Mouse (Mus musculus) limb, embryonic 11.5 days (tissue): ENCODE measurements around the gene Dedd2. TPM values are rescaled to one million over a fixed set of nuclear protein-coding genes. Genes with fewer than 3 reads are reported as not detected.
"Not testable (repeated sequence)": the region's sequence is repeated elsewhere in the genome, so short reads cannot be mapped to it uniquely, and the experiment has no call there.

Experiments used
- ATAC-seq: fragments of 200-750 bp; cut with Nextera tagmentation; 2 replicates; pipeline ENCODE4 v1.8.0; 2017; ENCODE audit warnings: low read depth; ENCODE audit not compliant: insufficient number of reproducible peaks, low FRiP score, low TSS enrichment
- DNase-seq: peaks from one replicate; pipeline ENCODE4 v3.0.0-alpha.2; 2015; ENCODE audit warnings: low spot score
- H3K27ac ChIP-seq: fragments of 300-500 bp; sonication (generic); replicated peaks from 2 replicates; pipeline ENCODE4 v1.5.1; 2014; ENCODE audit warnings: low read depth, mild to moderate bottlenecking, low read length
- H3K27me3 ChIP-seq: fragments of 300-500 bp; sonication (generic); 2 replicates; pipeline ENCODE4 v1.6.1; 2014; ENCODE audit warnings: mild to moderate bottlenecking, low read length, mixed read lengths; ENCODE audit not compliant: control insufficient read depth, insufficient read depth
- H3K36me3 ChIP-seq: fragments of 300-500 bp; sonication (generic); 2 replicates; pipeline ENCODE4 v1.6.1; 2014; ENCODE audit warnings: mild to moderate bottlenecking, low read length, moderate library complexity, mixed read lengths; ENCODE audit not compliant: control insufficient read depth, insufficient read depth
- H3K4me1 ChIP-seq: fragments of 300-500 bp; sonication (generic); 2 replicates; pipeline ENCODE4 v1.6.1; 2014; ENCODE audit warnings: low read length, mixed read lengths; ENCODE audit not compliant: control insufficient read depth, insufficient read depth
- H3K4me2 ChIP-seq: fragments of 300-500 bp; sonication (generic); 2 replicates; pipeline ENCODE4 v1.6.1; 2014; ENCODE audit warnings: low read depth, mild to moderate bottlenecking, moderate library complexity; ENCODE audit not compliant: severe bottlenecking
- H3K4me3 ChIP-seq: fragments of 300-500 bp; sonication (generic); 2 replicates; pipeline ENCODE4 v1.5.1; 2014; ENCODE audit warnings: low read depth, low read length
- H3K9ac ChIP-seq: fragments of 300-500 bp; sonication (generic); 2 replicates; pipeline ENCODE4 v1.6.1; 2014; ENCODE audit warnings: mild to moderate bottlenecking, low read length
- H3K9me3 ChIP-seq: fragments of 300-500 bp; sonication (generic); 2 replicates; pipeline ENCODE4 v1.6.1; 2016; ENCODE audit warnings: low read length; ENCODE audit not compliant: control insufficient read depth
- WGBS: fragments of 180-500 bp; shearing (Covaris S2); extraction: QIAGEN DNeasy Blood & Tissue Kit; methylation state at CpG from one replicate; pipeline ENCODE4 v1.1.7; 2014; 5-methylcytosine and 5-hydroxymethylcytosine counted together
- polyA plus RNA-seq: library from polyadenylated mRNA; unstranded; fragments of >200 nt; fragmentation: Nextera tagmentation; extraction: Ambion mirVana; gene quantifications from 2 replicates; pipeline ENCODE4 v1.2.1, GENCODE M21; 2014

Gene Dedd2
- polyA plus RNA-seq, 1 experiment from 2014 or later, result 9.9 TPM

DNA sequence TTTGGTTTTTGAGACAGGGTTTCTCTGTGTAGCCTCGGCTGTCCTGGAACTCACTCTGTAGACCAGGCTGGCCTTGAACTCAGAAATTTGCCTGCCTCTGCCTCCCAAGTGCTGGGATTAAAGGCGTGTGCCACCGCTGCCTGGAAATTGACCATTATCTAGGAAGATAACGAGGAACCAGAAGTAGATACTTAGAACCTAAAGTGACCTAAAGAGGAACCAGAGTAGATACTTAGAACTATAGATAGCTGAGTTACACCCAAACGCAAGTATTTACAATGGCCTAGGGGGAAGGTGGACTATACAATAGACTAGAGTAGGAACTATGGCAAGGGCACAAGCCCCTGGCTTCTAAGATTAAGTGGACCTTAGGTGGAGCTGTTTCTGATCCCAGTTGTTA, 45.3 kb upstream of the Dedd2 start:
- not testable (repeated sequence) for H3K4me2 ChIP-seq, ATAC-seq, H3K27me3 ChIP-seq, DNase-seq, H3K27ac ChIP-seq, H3K36me3 ChIP-seq, H3K4me3 ChIP-seq, H3K9me3 ChIP-seq, H3K9ac ChIP-seq
- H3K4me1 ChIP-seq, result peaks cover 15% of the 10 kb centered on the region
- 95% methylated on average over 5 of the region's 5 CpGs for WGBS

DNA sequence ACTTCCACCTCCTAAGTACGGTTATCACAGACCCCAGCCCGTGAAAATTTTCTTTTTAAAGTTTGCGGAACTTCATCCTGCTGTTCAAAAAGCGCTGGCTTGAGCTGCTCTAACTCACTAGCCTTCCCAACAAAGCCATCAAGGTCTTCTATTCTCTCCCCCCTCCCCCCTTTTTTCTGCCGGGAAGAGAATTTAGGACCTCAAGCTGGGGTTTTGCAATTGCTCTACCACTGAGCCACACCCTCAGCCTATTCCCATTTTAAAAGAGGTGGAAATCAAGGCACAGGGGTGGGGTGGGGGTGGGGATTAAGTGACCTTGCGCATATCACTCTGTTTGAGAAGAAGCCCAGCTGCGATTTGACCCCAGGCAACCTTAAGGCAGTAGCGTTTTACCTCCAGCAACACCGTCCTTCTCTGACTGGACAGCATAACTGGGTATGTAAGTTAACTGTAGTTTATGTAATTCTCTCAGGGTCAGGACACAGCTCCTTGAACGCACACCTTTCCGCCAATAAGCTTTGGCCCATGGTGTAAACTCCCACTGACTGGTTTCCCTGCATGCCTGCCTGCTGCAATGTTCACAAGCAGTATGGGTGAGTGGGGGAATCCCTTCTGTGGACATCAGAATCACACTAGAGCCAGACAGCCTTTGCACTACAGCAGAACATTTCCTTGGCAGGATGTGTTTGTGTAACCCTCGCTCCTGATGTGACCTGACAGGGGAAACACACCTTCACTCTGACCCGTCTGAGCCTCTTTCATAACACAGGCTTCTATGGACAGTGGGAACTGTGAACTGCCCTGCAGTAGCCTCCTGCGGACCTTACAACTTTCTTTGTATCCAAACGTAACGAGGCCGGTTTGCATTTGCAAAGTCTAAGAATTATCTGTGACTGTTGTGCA, 43.8 kb upstream of the Dedd2 start:
- H3K4me1 ChIP-seq, result peaks cover 11% of the 10 kb centered on the region
- no peak overlapping the region for H3K9ac ChIP-seq
- WGBS, result 29% methylated on average over 17 of the region's 17 CpGs
- no peaks in the 10 kb centered on the region for H3K9me3 ChIP-seq
- no peaks in the 10 kb centered on the region for H3K27me3 ChIP-seq
- H3K27ac ChIP-seq, result no peak overlapping the region
- no peak for DNase-seq
- no peak overlapping the region for H3K4me3 ChIP-seq
- H3K36me3 ChIP-seq, result no peaks in the 10 kb centered on the region
- H3K4me2 ChIP-seq, result no peak overlapping the region
- no peak for ATAC-seq

DNA sequence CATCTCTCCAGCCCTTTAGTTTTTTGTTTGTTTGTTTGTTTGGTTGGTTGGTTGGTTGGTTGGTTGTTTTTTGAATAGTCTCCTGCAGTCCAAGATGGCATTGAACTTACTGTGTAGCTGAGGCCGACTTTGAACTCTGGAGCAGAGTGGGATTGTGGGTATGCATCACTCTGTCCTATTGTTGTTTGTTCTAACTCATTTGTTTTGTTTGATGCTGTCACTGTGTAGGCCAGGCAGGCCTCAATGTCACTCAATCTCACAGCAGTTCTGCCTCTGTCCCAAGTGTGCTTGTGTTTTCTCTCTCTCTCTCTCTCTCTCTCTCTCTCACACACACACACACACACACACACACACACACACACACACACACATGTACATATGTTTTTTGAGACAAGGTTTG, 41.5 kb upstream of the Dedd2 start:
- ATAC-seq (no peak), DNase-seq (no peak)
- no peak overlapping the region for H3K27ac ChIP-seq
- H3K4me2 ChIP-seq, result no peak overlapping the region
- no peak overlapping the region for H3K9ac ChIP-seq
- peaks cover 4% of the 10 kb centered on the region for H3K4me1 ChIP-seq
- H3K9me3 ChIP-seq, result no peaks in the 10 kb centered on the region
- 91% methylated on average over 1 of the region's 1 CpGs for WGBS
- H3K27me3 ChIP-seq, result no peaks in the 10 kb centered on the region
- H3K36me3 ChIP-seq, result no peaks in the 10 kb centered on the region
- no peak overlapping the region for H3K4me3 ChIP-seq

DNA sequence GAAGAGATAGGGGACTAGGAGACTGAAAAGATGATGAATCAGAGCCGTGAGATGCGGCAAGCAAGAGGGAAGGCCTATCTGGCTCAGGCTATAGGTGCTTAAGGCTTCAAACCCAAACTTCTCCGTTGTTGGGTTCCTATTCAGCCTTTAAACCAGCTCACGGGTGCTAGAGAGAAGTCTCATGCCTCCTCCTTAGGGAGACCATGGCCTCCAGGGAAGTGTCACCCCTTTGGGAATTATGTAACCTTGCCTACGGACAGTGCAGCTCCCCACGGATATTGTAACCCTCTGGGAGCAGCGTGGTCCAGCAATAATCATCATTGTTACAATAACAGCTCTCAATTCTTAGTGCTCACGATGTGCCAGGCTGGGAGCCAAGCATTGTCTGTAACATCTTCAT, 31.4 kb upstream of the Dedd2 start:
- peak overlapping the region; percentile 3; the same call in 1 of the 2 replicates for H3K9ac ChIP-seq
- ATAC-seq (no peak), DNase-seq (no peak)
- no peak overlapping the region for H3K27ac ChIP-seq
- H3K4me1 ChIP-seq, result peaks cover 27% of the 10 kb centered on the region
- no peaks in the 10 kb centered on the region for H3K9me3 ChIP-seq
- no peaks in the 10 kb centered on the region for H3K36me3 ChIP-seq
- no peaks in the 10 kb centered on the region for H3K27me3 ChIP-seq
- WGBS, result 14% methylated on average over 8 of the region's 8 CpGs
- peak overlapping the region; percentile 83; the same call in 1 of the 2 replicates for H3K4me2 ChIP-seq
- H3K4me3 ChIP-seq, result peak overlapping the region; percentile 99; the same call in 1 of the 2 replicates

DNA sequence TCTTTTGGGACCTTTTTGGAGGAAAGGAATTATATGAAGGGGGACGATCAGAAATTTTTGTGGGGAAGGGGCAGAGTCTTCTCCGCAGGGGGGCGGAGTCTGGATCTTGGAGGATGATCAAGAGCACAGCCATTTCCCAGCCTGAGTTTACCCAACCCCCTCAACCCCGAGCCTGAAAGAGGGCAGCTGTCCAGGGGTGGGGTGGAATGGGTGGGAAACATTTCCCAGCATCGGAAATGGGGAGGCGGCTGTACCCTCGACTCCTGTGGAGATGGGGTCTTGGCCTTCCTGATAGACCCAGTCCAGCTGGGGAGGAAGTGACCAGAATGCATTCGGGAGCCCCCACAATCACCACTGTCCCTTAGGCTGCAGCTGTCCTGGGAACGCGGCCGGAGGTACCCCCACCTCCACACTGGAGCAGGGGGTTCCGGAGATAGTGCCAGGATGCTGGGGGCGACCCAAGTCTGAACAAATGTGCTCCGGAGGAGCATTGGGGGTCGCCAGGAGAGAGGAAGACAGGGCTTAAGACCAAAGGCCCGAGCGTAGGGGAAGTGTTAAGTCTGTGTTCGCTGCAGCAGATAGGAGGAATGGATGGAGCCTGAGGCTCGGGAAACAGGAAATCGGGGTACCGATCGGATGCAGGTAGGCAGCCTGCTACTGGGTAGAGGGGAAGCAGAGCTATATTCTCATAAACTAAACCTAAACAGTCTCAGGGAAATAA, 30.8 kb upstream of the Dedd2 start:
- H3K36me3 ChIP-seq, result 0 out of 2 replicates have a peak, but pooled peaks cover 3% of the 10 kb centered on the region
- 3% methylated on average over 22 of the region's 22 CpGs for WGBS
- DNase-seq (peak; percentile 74), ATAC-seq (no peak)
- peak overlapping the region; percentile 42; the same call in 1 of the 2 replicates for H3K9ac ChIP-seq
- H3K27ac ChIP-seq, result peak overlapping the region; percentile 66
- H3K4me1 ChIP-seq, result peaks cover 33% of the 10 kb centered on the region
- H3K27me3 ChIP-seq, result no peaks in the 10 kb centered on the region
- H3K4me3 ChIP-seq, result peak overlapping the region; percentile 99
- H3K4me2 ChIP-seq, result peak overlapping the region; percentile 83
- H3K9me3 ChIP-seq, result no peaks in the 10 kb centered on the region

DNA sequence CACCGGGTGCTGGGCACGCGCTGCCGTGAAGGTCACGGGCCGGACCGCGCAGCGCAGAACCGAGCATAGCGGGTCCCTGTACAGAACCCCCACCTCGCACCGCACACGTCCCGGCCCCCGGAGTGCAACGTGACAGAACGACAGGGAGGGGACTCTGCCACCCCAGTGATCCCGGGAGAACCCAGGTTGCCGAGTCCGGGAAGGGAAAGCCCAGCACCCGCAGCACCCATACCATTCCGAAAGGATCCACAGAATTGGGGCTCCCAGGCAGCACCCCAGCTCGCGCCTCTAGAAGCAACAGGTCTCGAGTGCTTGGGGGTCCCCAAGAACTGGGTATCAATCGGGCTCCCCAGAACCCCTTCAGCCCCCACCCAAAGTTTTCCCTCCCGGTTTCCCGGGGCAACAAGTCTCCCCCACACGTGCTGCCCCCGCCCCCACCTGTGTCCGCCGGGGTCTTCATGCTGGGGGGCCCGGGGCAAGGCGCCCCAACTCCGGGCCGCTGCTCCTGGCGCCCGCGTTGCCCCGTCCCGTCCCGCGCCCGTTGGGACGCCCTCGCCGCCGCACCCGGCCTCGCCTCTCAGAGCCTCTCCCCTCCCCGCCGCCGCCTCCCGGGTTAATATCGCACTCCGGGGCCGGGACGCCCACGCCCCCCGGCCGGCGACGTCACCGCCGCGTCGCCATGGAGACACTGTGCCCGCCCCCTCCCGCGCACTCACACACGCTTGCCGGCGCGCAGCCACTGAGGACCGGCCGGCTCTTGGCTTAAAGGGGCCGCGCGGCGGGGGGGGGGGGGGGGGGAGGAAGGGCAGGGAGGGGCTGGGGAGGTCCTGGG, 29.9 kb upstream of the Dedd2 start, which contains the start of gene Erf:
Gene Erf (minus strand): TSS at position 621 of the 832 bp plus-strand sequence.
- peaks cover 33% of the 10 kb centered on the region for H3K4me1 ChIP-seq
- WGBS, result under 1% methylated on average over 73 of the region's 81 CpGs

DNA sequence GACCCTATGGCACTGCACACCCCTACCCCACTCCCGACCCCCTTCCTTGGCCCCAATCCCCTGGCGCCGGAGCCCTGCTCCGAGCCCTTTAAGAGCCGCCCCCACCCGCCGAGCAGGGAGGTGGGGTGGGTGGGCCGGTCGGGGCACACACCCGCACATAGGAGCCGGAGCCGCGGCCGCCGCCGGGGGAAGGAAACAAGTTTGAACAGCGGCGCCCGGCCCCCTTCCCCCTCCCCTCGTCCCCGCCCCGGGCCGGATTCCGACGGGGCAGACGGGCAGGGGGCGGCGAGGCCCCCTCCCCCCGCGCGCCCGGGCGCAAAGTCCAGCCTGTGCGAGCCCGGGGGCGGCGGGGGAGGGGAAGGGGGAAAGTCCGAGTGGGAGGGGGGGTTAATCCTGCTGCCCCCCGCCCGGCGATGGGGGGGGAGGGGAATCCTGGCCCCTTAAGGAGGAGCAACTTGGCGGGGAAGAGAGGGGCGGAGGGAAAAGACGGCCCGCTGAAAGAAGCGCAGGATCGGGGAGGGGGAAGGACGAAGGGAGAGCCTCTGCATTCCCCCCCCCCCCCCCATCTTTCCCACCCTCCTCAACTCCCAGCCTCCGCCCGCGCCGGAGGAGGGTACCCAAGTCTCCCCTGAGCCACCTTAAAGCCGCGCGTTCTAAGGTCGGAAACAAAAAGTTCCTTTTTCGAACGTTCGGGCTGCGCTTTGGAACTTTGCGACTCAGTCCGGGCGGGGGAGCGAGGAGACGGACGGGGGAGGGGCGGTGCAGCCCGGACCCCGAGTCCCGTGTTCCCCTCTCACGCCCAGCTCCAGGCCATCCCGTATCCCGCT, 29.1 kb upstream of the Dedd2 start:
- DNase-seq (peak; percentile 90), ATAC-seq (peak; percentile 65)
- 0% methylated on average over 46 of the region's 73 CpGs for WGBS
- Histone ChIP-seq H3K4me2 (peak overlapping the region; percentile 83), H3K27me3 (no peaks in the 10 kb centered on the region), H3K9ac (peak overlapping the region; percentile 88), H3K36me3 (peaks cover 8% of the 10 kb centered on the region), H3K4me3 (peak overlapping the region; percentile 99), H3K9me3 (no peaks in the 10 kb centered on the region), H3K27ac (peak overlapping the region; percentile 99), H3K4me1 (peaks cover 33% of the 10 kb centered on the region)

More for the DNA sequence above, 29.9 kb upstream of the Dedd2 start, which contains the start of gene Erf:
- Histone ChIP-seq H3K9me3 (no peaks in the 10 kb centered on the region), H3K9ac (peak within 1 kb of the TSS; percentile 88), H3K27ac (peak within 1 kb of the TSS; percentile 99), H3K4me3 (peak within 1 kb of the TSS; percentile 99), H3K4me2 (peak within 1 kb of the TSS; percentile 83), H3K36me3 (peaks cover 3% of the 10 kb centered on the region; the same call in 1 of the 2 replicates), H3K27me3 (no peaks in the 10 kb centered on the region)
- peak; percentile 98 for DNase-seq
- ATAC-seq, result peak; percentile 74
